Mouse (Mus musculus) forebrain, embryonic 15.5 days (tissue): ENCODE data around the gene Edem1. TPM values are rescaled to one million over a fixed set of nuclear protein-coding genes. Genes with fewer than 3 reads are reported as not detected.

Experiments
- ATAC-seq: fragments of 200-750 bp; cut with Nextera tagmentation; replicated peaks from 2 replicates; pipeline ENCODE4 v1.8.0; 2017; ENCODE audit warnings: mild to moderate bottlenecking, moderate TSS enrichment, moderate library complexity
- H3K27ac ChIP-seq: fragments of 300-500 bp; sonication (generic); replicated peaks from 2 replicates; pipeline ENCODE4 v1.5.1; 2015; ENCODE audit warnings: mild to moderate bottlenecking, inconsistent platforms
- H3K27me3 ChIP-seq: fragments of 300-500 bp; sonication (generic); 2 replicates; pipeline ENCODE4 v1.6.1; 2015; ENCODE audit warnings: inconsistent platforms
- H3K36me3 ChIP-seq: fragments of 300-500 bp; sonication (generic); 2 replicates; pipeline ENCODE4 v1.6.1; 2015; ENCODE audit warnings: mild to moderate bottlenecking, inconsistent platforms
- H3K4me1 ChIP-seq: fragments of 300-500 bp; sonication (generic); 2 replicates; pipeline ENCODE4 v1.6.1; 2015; ENCODE audit warnings: inconsistent platforms
- H3K4me2 ChIP-seq: fragments of 300-500 bp; sonication (generic); replicated peaks from 2 replicates; pipeline ENCODE4 v1.6.1; 2015; ENCODE audit warnings: mild to moderate bottlenecking, inconsistent platforms
- H3K4me3 ChIP-seq: fragments of 300-500 bp; sonication (generic); 2 replicates; pipeline ENCODE4 v1.5.1; 2015; ENCODE audit warnings: mild to moderate bottlenecking, inconsistent platforms
- H3K9ac ChIP-seq: fragments of 300-500 bp; sonication (generic); replicated peaks from 2 replicates; pipeline ENCODE4 v1.6.1; 2015; ENCODE audit warnings: mild to moderate bottlenecking, inconsistent platforms
- H3K9me3 ChIP-seq: fragments of 300-500 bp; sonication (generic); 2 replicates; pipeline ENCODE4 v1.6.1; 2016; ENCODE audit warnings: inconsistent platforms
- WGBS: fragments of 180-500 bp; shearing (Covaris S2); methylation state at CpG from one replicate; pipeline ENCODE4 v1.1.7; 2015; ENCODE audit warnings: mixed read lengths; 5-methylcytosine and 5-hydroxymethylcytosine counted together
- polyA plus RNA-seq: library from polyadenylated mRNA; unstranded; fragments of >200 nt; fragmentation: Nextera tagmentation; extraction: Ambion mirVana; gene quantifications from 2 replicates; pipeline ENCODE4 v1.2.1, GENCODE M21; 2015

The Edem1 gene
- polyA plus RNA-seq, 1 experiment from 2014 or later = 6.9 TPM

DNA sequence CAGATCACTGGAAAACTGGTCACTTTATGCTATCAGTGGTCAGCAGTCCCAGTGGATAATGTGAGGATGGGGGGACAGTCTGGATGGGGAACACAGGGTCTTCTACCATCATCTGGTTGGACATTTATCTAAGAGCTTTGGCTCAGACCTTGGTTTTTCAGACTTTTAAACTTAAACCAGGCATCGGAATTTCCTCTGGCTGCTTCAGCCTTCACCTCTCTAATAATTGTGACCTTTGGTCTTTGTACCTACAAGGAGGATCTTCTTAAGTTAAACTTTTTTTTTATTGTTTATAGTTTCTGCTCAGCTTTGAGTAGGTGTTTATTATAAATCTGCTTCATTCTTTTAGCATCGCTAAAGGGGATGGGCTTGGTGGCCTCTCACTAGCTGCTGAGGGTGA, 55.4 kb downstream of the Edem1 start:
- Histone ChIP-seq H3K4me2 (no peak overlapping the region), H3K9ac (no peak overlapping the region), H3K27me3 (no peaks in the 10 kb centered on the region), H3K4me3 (no peak overlapping the region), H3K9me3 (no peaks in the 10 kb centered on the region), H3K36me3 (no peaks in the 10 kb centered on the region), H3K4me1 (no peaks in the 10 kb centered on the region), H3K27ac (no peak overlapping the region)
- no peak for ATAC-seq
- WGBS = 86% methylated on average over 2 of the region's 2 CpGs

DNA sequence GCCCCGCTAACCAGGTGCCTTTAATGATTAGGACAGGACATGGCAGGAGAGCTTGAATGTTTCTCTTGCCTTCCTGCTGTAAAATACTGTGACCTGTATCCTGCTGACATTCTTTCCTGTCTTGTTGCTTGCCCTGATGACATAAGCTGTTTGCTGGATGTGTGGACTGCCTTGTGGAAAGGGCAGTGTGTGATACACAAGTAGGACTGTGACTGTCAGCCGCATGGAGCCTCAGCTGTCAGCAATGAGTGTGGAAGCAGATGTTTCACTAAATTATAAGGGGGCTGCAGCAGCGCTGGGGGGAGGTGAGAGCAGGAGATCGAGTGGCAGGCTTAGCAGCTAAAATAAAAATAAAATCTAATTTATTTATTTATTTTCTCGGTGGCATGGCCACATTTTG, 56.2 kb downstream of the Edem1 start:
- H3K9me3 ChIP-seq = no peaks in the 10 kb centered on the region
- H3K4me3 ChIP-seq = no peak overlapping the region
- no peak overlapping the region for H3K4me2 ChIP-seq
- no peak overlapping the region for H3K27ac ChIP-seq
- no peak overlapping the region for H3K9ac ChIP-seq
- no peaks in the 10 kb centered on the region for H3K4me1 ChIP-seq
- 75% methylated on average over 5 of the region's 5 CpGs for WGBS
- no peak for ATAC-seq
- H3K36me3 ChIP-seq = no peaks in the 10 kb centered on the region
- H3K27me3 ChIP-seq = no peaks in the 10 kb centered on the region

DNA sequence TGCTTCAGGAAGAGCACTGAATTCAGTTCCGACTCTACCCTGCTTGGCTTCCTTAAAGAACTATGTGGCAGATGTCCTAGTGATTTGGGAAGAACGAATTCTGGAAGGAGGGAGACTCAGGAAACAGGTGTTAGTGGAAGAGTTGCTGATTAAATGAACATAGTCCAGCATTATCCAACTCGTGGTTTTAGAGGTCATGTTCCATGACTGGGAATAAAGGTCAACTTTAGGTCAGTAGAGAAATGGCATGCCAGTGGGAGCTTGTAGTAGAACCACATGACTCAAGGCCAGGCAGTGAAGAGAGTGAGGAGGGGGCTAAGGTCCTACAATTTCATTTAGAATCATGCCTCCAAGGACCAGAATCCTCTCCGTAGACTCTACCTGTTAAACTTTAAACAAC, 57.9 kb downstream of the Edem1 start:
- H3K27me3 ChIP-seq = no peaks in the 10 kb centered on the region
- H3K36me3 ChIP-seq = no peaks in the 10 kb centered on the region
- H3K27ac ChIP-seq = no peak overlapping the region
- no peak overlapping the region for H3K4me3 ChIP-seq
- no peaks in the 10 kb centered on the region for H3K4me1 ChIP-seq
- ATAC-seq = no peak
- H3K9ac ChIP-seq = no peak overlapping the region
- WGBS = 84% methylated on average over 4 of the region's 4 CpGs
- H3K9me3 ChIP-seq = no peaks in the 10 kb centered on the region
- H3K4me2 ChIP-seq = no peak overlapping the region

DNA sequence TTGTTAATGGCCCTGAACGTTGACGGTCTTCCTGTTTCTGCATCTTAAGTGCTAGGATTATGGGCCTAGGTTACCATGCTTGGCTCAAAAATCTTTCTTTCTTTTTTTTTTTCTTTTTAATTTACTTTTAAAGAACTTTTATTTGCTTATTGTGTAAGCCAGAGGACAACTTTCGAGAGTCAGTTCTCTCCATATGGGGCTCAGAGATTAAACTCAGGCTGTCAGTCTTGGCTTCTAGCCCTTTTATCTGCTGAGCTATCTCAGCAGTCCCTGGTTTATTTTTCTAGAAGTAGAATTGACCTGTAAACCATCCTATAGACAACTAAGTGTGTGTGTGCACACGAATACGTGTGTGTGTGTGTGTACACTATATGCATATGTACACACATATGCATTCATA, 64.1 kb downstream of the Edem1 start:
- no peak overlapping the region for H3K9ac ChIP-seq
- H3K4me1 ChIP-seq = no peaks in the 10 kb centered on the region
- no peak overlapping the region for H3K4me3 ChIP-seq
- 82% methylated on average over 5 of the region's 5 CpGs for WGBS
- no peak for ATAC-seq
- H3K27ac ChIP-seq = no peak overlapping the region
- no peak overlapping the region for H3K4me2 ChIP-seq
- no peaks in the 10 kb centered on the region for H3K27me3 ChIP-seq
- H3K9me3 ChIP-seq = no peaks in the 10 kb centered on the region
- H3K36me3 ChIP-seq = no peaks in the 10 kb centered on the region

- Histone ChIP-seq H3K4me2 (no peak overlapping the region), H3K9ac (no peak overlapping the region), H3K4me1 (no peaks in the 10 kb centered on the region), H3K4me3 (no peak overlapping the region), H3K36me3 (no peaks in the 10 kb centered on the region), H3K27me3 (no peaks in the 10 kb centered on the region), H3K9me3 (no peaks in the 10 kb centered on the region), H3K27ac (no peak overlapping the region)
- no peak for ATAC-seq
- WGBS = 89% methylated on average over 2 of the region's 2 CpGs
Observed at GRCm38 (mm10) chr6:108895129-108895528, 66.7 kb downstream of the Edem1 start.

- no peak overlapping the region for H3K27ac ChIP-seq
- H3K4me1 ChIP-seq = no peaks in the 10 kb centered on the region
- no peaks in the 10 kb centered on the region for H3K36me3 ChIP-seq
- ATAC-seq = no peak
- 77% methylated on average over 3 of the region's 3 CpGs for WGBS
- H3K4me2 ChIP-seq = no peak overlapping the region
- H3K4me3 ChIP-seq = no peak overlapping the region
- H3K27me3 ChIP-seq = no peaks in the 10 kb centered on the region
- no peaks in the 10 kb centered on the region for H3K9me3 ChIP-seq
- no peak overlapping the region for H3K9ac ChIP-seq
Observed at GRCm38 (mm10) chr6:108895976-108896375, 67.5 kb downstream of the Edem1 start.

DNA sequence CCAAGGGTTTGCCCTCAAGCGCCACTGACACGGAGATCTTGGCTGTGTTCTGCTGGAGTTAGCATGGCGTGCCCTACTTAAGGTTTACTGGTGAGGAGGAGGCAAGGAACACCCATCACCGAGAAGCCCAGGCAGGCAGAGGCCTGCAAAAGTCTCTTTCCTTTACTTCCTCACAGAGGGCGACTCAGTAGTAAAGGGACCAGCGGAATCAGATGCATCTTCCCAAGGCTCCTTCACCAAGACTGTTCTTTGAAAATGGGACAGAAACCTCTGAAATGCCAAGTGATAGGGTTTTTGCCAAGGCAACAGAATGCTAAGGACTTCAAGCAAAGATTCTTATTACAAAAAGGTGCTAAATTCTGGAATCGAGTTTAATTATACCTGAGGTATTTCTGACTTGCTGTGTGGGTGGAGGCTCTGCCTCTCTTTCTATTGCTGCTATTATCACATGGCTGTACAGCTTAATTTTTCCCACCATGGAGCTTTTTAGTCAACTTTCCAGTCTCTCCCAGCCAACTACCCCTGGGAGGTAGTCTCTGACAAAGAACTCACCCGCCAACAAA, 68.2 kb downstream of the Edem1 start:
- no peaks in the 10 kb centered on the region for H3K4me1 ChIP-seq
- 83% methylated on average over 8 of the region's 8 CpGs for WGBS
- H3K9me3 ChIP-seq = no peaks in the 10 kb centered on the region
- no peaks in the 10 kb centered on the region for H3K36me3 ChIP-seq
- no peaks in the 10 kb centered on the region for H3K27me3 ChIP-seq
- H3K9ac ChIP-seq = no peak overlapping the region
- no peak overlapping the region for H3K27ac ChIP-seq
- no peak overlapping the region for H3K4me3 ChIP-seq
- ATAC-seq = no peak
- H3K4me2 ChIP-seq = no peak overlapping the region

DNA sequence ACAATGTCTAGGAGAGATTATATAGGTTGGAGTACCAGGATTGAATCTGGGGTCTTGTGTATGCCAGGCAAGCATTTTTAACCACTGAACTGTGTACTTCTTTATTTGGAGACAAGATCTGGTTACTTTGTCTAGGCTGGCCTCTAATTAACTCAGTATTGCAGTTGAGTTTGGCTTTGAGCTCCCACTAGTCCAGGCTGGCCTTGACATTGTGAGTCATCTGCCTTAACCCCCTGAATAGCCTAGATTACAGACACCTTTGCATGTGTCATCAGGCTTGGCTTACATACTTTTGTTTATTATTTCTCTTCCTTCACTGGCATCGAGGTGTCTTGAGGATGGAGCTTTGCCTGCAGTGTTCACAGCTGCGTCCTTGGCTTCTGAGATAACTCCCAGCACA, 70.8 kb downstream of the Edem1 start:
- H3K4me2 ChIP-seq = no peak overlapping the region
- H3K4me1 ChIP-seq = no peaks in the 10 kb centered on the region
- no peak overlapping the region for H3K27ac ChIP-seq
- no peak overlapping the region for H3K4me3 ChIP-seq
- WGBS = 75% methylated on average over 2 of the region's 2 CpGs
- no peaks in the 10 kb centered on the region for H3K9me3 ChIP-seq
- H3K36me3 ChIP-seq = no peaks in the 10 kb centered on the region
- ATAC-seq = no peak
- no peaks in the 10 kb centered on the region for H3K27me3 ChIP-seq
- H3K9ac ChIP-seq = no peak overlapping the region

DNA sequence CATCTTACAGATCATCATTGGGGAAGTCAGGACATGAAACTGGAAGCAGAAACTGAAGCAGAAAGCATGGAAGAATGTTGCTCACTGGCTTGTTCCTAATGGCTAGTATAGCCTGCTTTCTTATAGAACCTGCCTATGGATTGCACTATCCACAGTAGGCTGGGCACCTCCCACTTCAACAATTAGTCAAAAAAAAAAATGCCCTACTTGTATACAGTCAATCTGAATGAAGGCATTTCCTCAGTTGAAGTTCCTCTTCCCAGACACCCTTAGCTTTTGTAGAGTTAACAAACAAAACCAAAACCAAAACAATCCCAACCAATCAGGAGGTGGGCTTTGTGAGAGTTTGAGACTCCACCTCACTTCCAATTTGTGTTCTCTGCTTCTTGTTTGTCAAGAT, 73.7 kb downstream of the Edem1 start:
- no peaks in the 10 kb centered on the region for H3K36me3 ChIP-seq
- no peak for ATAC-seq
- H3K4me1 ChIP-seq = no peaks in the 10 kb centered on the region
- no peaks in the 10 kb centered on the region for H3K27me3 ChIP-seq
- H3K27ac ChIP-seq = no peak overlapping the region
- H3K9me3 ChIP-seq = no peaks in the 10 kb centered on the region
- no peak overlapping the region for H3K9ac ChIP-seq
- no peak overlapping the region for H3K4me2 ChIP-seq
- H3K4me3 ChIP-seq = no peak overlapping the region

DNA sequence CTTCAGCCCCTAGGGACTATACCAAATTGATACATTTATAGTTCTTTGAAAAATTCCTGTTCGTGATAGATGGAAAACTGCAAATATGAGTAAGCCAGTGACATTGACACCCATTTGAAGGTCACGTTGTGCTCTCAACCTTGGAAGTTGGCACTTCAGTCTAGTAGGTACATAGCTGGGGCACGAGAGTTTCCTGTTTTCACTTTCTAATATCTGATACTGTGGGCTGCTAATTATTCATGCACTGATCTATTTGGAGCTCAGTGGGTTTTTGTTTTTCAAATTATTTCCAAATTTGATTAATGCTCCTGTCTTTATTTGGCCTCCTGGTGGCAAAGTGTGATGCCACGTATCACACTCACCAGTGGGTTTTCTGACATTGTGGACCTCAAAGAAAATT, 74.8 kb downstream of the Edem1 start:
- no peaks in the 10 kb centered on the region for H3K4me1 ChIP-seq
- H3K4me3 ChIP-seq = no peak overlapping the region
- WGBS = 86% methylated on average over 4 of the region's 4 CpGs
- no peak overlapping the region for H3K4me2 ChIP-seq
- no peak for ATAC-seq
- H3K9me3 ChIP-seq = no peaks in the 10 kb centered on the region
- no peaks in the 10 kb centered on the region for H3K36me3 ChIP-seq
- no peak overlapping the region for H3K27ac ChIP-seq
- no peaks in the 10 kb centered on the region for H3K27me3 ChIP-seq
- H3K9ac ChIP-seq = no peak overlapping the region

DNA sequence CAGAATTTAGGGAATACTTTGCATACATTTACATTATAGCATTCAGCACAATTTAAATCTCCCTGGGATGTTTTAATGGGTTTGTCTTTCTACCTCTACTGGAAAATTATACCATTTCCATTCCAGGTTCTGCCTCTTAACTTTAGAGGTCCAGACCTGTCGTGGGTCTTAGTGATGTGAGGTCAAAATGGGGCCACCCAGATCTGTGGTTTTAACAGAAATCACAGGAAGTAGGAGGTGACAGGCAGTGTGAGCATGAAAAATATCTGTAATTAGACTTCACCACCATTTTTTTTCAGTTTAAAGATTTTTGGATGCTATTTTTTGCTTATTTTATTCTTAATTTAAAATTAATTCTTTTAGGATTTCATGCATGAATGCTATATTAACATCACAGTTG, 78.1 kb downstream of the Edem1 start:
- no peak overlapping the region for H3K27ac ChIP-seq
- WGBS = 66% methylated on average over 1 of the region's 1 CpGs
- no peaks in the 10 kb centered on the region for H3K9me3 ChIP-seq
- no peaks in the 10 kb centered on the region for H3K27me3 ChIP-seq
- no peak for ATAC-seq
- H3K4me2 ChIP-seq = no peak overlapping the region
- H3K4me1 ChIP-seq = no peaks in the 10 kb centered on the region
- no peak overlapping the region for H3K4me3 ChIP-seq
- H3K36me3 ChIP-seq = no peaks in the 10 kb centered on the region
- no peak overlapping the region for H3K9ac ChIP-seq
